7 mouse cellular contexts compared by ENCODE assay signal in the genomic region with DNA sequence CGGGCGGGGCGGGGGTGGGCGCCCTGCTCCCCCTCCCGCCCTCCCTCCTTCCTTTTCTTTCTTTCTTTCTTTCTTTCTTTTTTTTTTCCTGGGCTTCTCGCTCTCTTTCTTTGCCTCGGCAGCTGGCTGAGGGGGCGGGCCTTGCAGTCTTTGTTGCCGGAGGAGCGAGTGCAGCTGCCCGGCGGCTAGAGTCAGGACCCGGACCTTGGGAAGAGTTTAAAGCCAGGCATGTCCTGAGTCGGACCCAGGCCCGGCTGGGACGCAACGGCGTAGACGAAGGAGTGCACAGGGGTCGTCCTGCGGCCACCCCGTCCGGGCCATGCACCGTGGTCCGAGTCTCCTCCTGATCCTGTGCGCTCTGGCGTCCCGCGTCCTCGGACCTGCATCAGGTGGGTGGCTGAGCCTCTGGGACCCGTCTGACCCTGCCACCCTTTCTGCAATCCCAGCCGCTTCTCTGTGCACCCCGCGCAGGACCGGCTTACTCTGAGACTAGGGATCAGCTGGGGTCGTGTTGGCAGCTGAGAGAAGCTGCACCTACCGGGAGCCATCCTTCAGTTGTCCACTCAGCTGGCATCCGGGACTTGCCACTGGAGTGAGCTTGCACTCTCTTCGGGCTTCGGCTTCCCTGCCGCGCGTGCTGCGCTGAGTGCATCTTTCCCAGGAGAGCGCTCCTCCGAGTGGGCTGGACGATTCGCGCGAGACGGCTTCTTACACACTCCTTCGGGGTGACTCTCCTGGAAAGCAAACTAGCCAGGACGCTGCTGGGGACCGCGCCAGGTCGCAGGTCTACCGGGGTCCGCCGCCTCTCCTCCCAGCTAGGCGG. TPM values are rescaled to one million over a fixed set of nuclear protein-coding genes. Genes with fewer than 3 reads are reported as not detected.
DNase-seq lines count a peak whose midpoint lies in the region; TF ChIP-seq lines count a peak whose summit lies in the region.

Gene Adamts7, plus strand, starts transcription at position 144 of the 823 bp plus-strand sequence.

- peak within 1 kb of the TSS; percentile 72 to 73 for H3K4me3 ChIP-seq in ES-E14 (ENCODE audit: insufficient read depth in 1 of 2, low read depth in 1 of 2, low read length in 2 of 2, poor library complexity in 1 of 2, severe bottlenecking in 1 of 2)
- peak within 1 kb of the TSS; percentile 80 for H3K4me3 ChIP-seq in forebrain, embryonic 10.5 days
- peak within 1 kb of the TSS; percentile 72 for H3K4me3 ChIP-seq in hindbrain, embryonic 10.5 days
- H3K4me3 ChIP-seq in megakaryocyte, embryonic 14.5 days (replicated peaks) = peak within 1 kb of the TSS; percentile 94

- H3K27ac ChIP-seq in ES-E14 (ENCODE audit: insufficient read depth, low read depth, low read length, poor library complexity, severe bottlenecking) = no peak within 1 kb of the TSS
- peak within 1 kb of the TSS; percentile 90 for H3K27ac ChIP-seq in forebrain, embryonic 10.5 days
- peak within 1 kb of the TSS; percentile 92 for H3K27ac ChIP-seq in hindbrain, embryonic 10.5 days

- H3K9me3 ChIP-seq in ES-E14 (ENCODE audit: control insufficient read depth, insufficient read depth, low read depth, low read length) = no peaks in the 10 kb centered on the region
- H3K9me3 ChIP-seq in forebrain, embryonic 10.5 days = peaks cover 6% of the 10 kb centered on the region; the same call in 1 of the 2 replicates
- 0 out of 2 replicates have a peak, but pooled peaks cover 2% of the 10 kb centered on the region for H3K9me3 ChIP-seq in hindbrain, embryonic 10.5 days
- H3K9me3 ChIP-seq in megakaryocyte, embryonic 14.5 days = peaks cover 9% of the 10 kb centered on the region

- no peaks in the 10 kb centered on the region for H3K36me3 ChIP-seq in ES-E14 (ENCODE audit: control insufficient read depth, insufficient read depth, low read length, poor library complexity, severe bottlenecking)
- peaks cover 6% of the 10 kb centered on the region; the same call in 1 of the 2 replicates for H3K36me3 ChIP-seq in forebrain, embryonic 10.5 days (replicated peaks)
- peaks cover 3% of the 10 kb centered on the region; the same call in 1 of the 2 replicates for H3K36me3 ChIP-seq in hindbrain, embryonic 10.5 days
- H3K36me3 ChIP-seq in megakaryocyte, embryonic 14.5 days (replicated peaks; ENCODE audit: low read length) = no peaks in the 10 kb centered on the region

- intact Hi-C loops in left cerebral cortex, postnatal 25 days (cut with DNase I) = loop anchor here (1.0 kb wide), 1 partner anchor 49 kb away; the partner anchor contains the start of gene Morf4l1

- peak within 1 kb of the TSS; percentile 61 for H3K9ac ChIP-seq in ES-E14 (ENCODE audit: insufficient read depth, low read depth, low read length, poor library complexity, severe bottlenecking)

- 0 out of 4 replicates have a peak, but pooled peaks cover 0 to 2% of the 10 kb centered on the region in 2 experiments for H3K4me1 ChIP-seq in ES-E14 (ENCODE audit: control insufficient read depth in 2 of 2, insufficient read depth in 2 of 2, low read length in 2 of 2, poor library complexity in 1 of 2)
- peaks cover 34% of the 10 kb centered on the region for H3K4me1 ChIP-seq in forebrain, embryonic 10.5 days
- H3K4me1 ChIP-seq in hindbrain, embryonic 10.5 days (replicated peaks) = peaks cover 28% of the 10 kb centered on the region
- H3K4me1 ChIP-seq in megakaryocyte, embryonic 14.5 days = peaks cover 22% of the 10 kb centered on the region

- DNase-seq in ES-E14 (ENCODE audit: low read depth, low spot score) = peak; percentile 55
- DNase-seq in adrenal gland, postnatal 14 days = peak; percentile 70
- DNase-seq in forebrain, embryonic 10.5 days (ENCODE audit: extremely low spot score, low spot score) = peak; percentile 80
- DNase-seq in hindbrain, embryonic 10.5 days (ENCODE audit: low spot score) = peak; percentile 81
- peak; percentile 24 to 27 for DNase-seq in left cerebral cortex, postnatal 25 days (ENCODE audit: low spot score in 2 of 2)
- DNase-seq in right cerebral cortex, postnatal 25 days = peak; percentile 43

- peaks cover 14% of the 10 kb centered on the region for H3K27me3 ChIP-seq in forebrain, embryonic 10.5 days (ENCODE audit: poor library complexity, severe bottlenecking)
- peaks cover 8% of the 10 kb centered on the region; the same call in 1 of the 2 replicates for H3K27me3 ChIP-seq in hindbrain, embryonic 10.5 days (ENCODE audit: insufficient read depth, poor library complexity, severe bottlenecking)
- H3K27me3 ChIP-seq in megakaryocyte, embryonic 14.5 days (replicated peaks) = peaks cover 67% of the 10 kb centered on the region

- in situ Hi-C loops in ES-E14 (cut with MboI; ENCODE audit: low sequenced_read_pairs in 2 of 2, unreplicated experiment in 2 of 2) = no loop called here

- under 1% methylated on average over 60 of the region's 60 CpGs for WGBS in forebrain, embryonic 10.5 days
- under 1% methylated on average over 53 of the region's 60 CpGs for WGBS in hindbrain, embryonic 10.5 days

TF ChIP-seq in ES-E14, 5 proteins besides CTCF, POLR2A, EP300 and RAD21:
- no peak; the same call in 1 of the 2 replicates for TF ChIP-seq ZNF384 (IDR thresholded peaks at IDR 0.05; ENCODE audit: low read depth, low read length)
- no peak for TF ChIP-seq CHD2 (IDR thresholded peaks at IDR 0.05; ENCODE audit: low read depth, low read length)
- no peak for TF ChIP-seq ZC3H11A (IDR thresholded peaks at IDR 0.05; ENCODE audit: borderline replicate concordance, low read depth, low read length)
- no peak for TF ChIP-seq MAFK (IDR thresholded peaks at IDR 0.05; ENCODE audit: insufficient read depth, low read depth, low read length)
- no peak for TF ChIP-seq HCFC1 (IDR thresholded peaks at IDR 0.05; ENCODE audit: borderline replicate concordance, insufficient read depth, low read length)

RNA-seq across cellular contexts. Expression of gene Adamts7, which starts in this region (rescaled TPM):
- 9.5 and 11.7 TPM in 2 replicates for total RNA-seq in ES-E14 (2012; rRNA removed)
- 8.6 and 9.0 TPM in 2 replicates for total RNA-seq in adrenal gland, postnatal 14 days (2021)
- 16.7 and 17.2 TPM in 2 replicates for polyA plus RNA-seq in forebrain, embryonic 10.5 days (2016; fragmentation: Nextera tagmentation; extraction: Ambion mirVana)
- polyA plus RNA-seq in hindbrain, embryonic 10.5 days (2016; fragmentation: Nextera tagmentation; extraction: Ambion mirVana) = 16.1 and 16.2 TPM in 2 replicates
- under 1 TPM; 0.23 to 0.30 TPM for total RNA-seq in left cerebral cortex, postnatal 25 days (2021)
- polyA plus RNA-seq in megakaryocyte, embryonic 14.5 days (2012; ENCODE audit: insufficient read depth, low replicate concordance) = 0.03 TPM in 1 of 2 replicates, not detected in the other

Comparison
In these comparisons a context has a peak if more than half of its experiments do, and no peak if none do; other contexts are left out.
1. RNA of gene Adamts7 (polyA plus RNA-seq): 16.7 to 17.2 TPM in forebrain, embryonic 10.5 days and 16.1 to 16.2 TPM in hindbrain, embryonic 10.5 days; 0.03 TPM in megakaryocyte, embryonic 14.5 days; every median in the first group is over 10 times any median in the second.
2. Peak in DNase-seq in left cerebral cortex, postnatal 25 days; RNA of the gene not detected or under 1 TPM.
3. DNase-seq: peak in every context shown above with its lines; median percentile 81 in hindbrain, embryonic 10.5 days; 80 in forebrain, embryonic 10.5 days; 70 in adrenal gland, postnatal 14 days; 55 in ES-E14; 43 in right cerebral cortex, postnatal 25 days; 26 in left cerebral cortex, postnatal 25 days.
4. Peak in every context shown above with its lines, with median percentiles within 50 percentile points of each other: H3K4me3 ChIP-seq.